Mouse (Mus musculus) MEL (cell line): Measurements from ENCODE around the gene Mrtfb. TPM values are rescaled to one million over a fixed set of nuclear protein-coding genes. Genes with fewer than 3 reads are reported as not detected.

Source experiments
- DNase-seq: peaks from one replicate; pipeline ENCODE4 v3.0.0; 2011; ENCODE audit warnings: low read depth, low spot score
- H3K27ac ChIP-seq: 2 replicates; pipeline ENCODE4 v1.5.1; 2012; ENCODE audit warnings: low read depth, mild to moderate bottlenecking, control low read depth, low read length, moderate library complexity; ENCODE audit not compliant: control insufficient read depth
- H3K27me3 ChIP-seq, 2 experiments: fragments of 150-350 bp in 1 of 2; sonication (generic) in 1 of 2; 2 replicates each; pipeline ENCODE4 v1.6.1; 2012; ENCODE audit warnings: low read length in 2 of 2, mild to moderate bottlenecking in 2 of 2, improper control_type of control experiment in 1 of 2, moderate library complexity in 1 of 2; ENCODE audit not compliant: insufficient read depth in 2 of 2, control insufficient read depth in 1 of 2
- H3K36me3 ChIP-seq, 2 experiments: 2 replicates each; pipeline ENCODE4 v1.6.1; 2012 to 2014; ENCODE audit warnings: low read length in 2 of 2, improper control_type of control experiment in 1 of 2, inconsistent platforms in 1 of 2, mild to moderate bottlenecking in 1 of 2; ENCODE audit not compliant: insufficient read depth in 2 of 2, control insufficient read depth in 1 of 2
- H3K4me1 ChIP-seq, 2 experiments: fragments of 150-350 bp in 1 of 2; sonication (generic) in 1 of 2; 2 replicates each; pipeline ENCODE4 v1.6.1; 2012; ENCODE audit warnings: low read length in 2 of 2, improper control_type of control experiment in 1 of 2, mild to moderate bottlenecking in 1 of 2; ENCODE audit not compliant: insufficient read depth in 2 of 2, control insufficient read depth in 1 of 2
- H3K4me3 ChIP-seq, 2 experiments: fragments of 150-350 bp in 1 of 2; sonication (generic) in 1 of 2; 2 replicates each; pipeline ENCODE4 v1.5.1; 2012; ENCODE audit warnings: low read depth in 2 of 2, low read length in 2 of 2, mild to moderate bottlenecking in 2 of 2, moderate library complexity in 2 of 2, control low read depth in 1 of 2, improper control_type of control experiment in 1 of 2; ENCODE audit not compliant: control insufficient read depth in 1 of 2, insufficient read depth in 1 of 2
- H3K79me2 ChIP-seq: 2 replicates; pipeline ENCODE4 v1.6.1; 2012; ENCODE audit warnings: mild to moderate bottlenecking, low read length, moderate library complexity; ENCODE audit not compliant: control insufficient read depth, poor library complexity, insufficient read depth
- H3K9ac ChIP-seq: 2 replicates; pipeline ENCODE4 v1.6.1; 2012; ENCODE audit warnings: low read depth, mild to moderate bottlenecking, control low read depth, low read length, moderate library complexity; ENCODE audit not compliant: control insufficient read depth, poor library complexity, severe bottlenecking
- H3K9me3 ChIP-seq: fragments of 150-350 bp; sonication (generic); replicated peaks from 2 replicates; pipeline ENCODE4 v1.6.1; 2012; ENCODE audit warnings: mild to moderate bottlenecking, low read length, improper control_type of control experiment, moderate library complexity; ENCODE audit not compliant: insufficient read depth
- CHD1 ChIP-seq: IDR thresholded peaks from 2 replicates; pipeline ENCODE4 v1.6.1; 2012; ENCODE audit warnings: low read depth, mild to moderate bottlenecking, inconsistent platforms, low read length, improper control_type of control experiment
- CTCF ChIP-seq, 3 experiments: IDR thresholded peaks in 2 of 3; conservative IDR thresholded peaks in 1 of 3; 2 replicates each; pipeline ENCODE4 v1.5.1; 2011 to 2012; ENCODE audit warnings: low read length in 3 of 3, low read depth in 2 of 3, mild to moderate bottlenecking in 2 of 3, improper control_type of control experiment in 1 of 3, inconsistent platforms in 1 of 3, mixed read lengths in 1 of 3, moderate library complexity in 1 of 3; ENCODE audit not compliant: control insufficient read depth in 1 of 3, insufficient read depth in 1 of 3, poor library complexity in 1 of 3, severe bottlenecking in 1 of 3
- ETS1 ChIP-seq: IDR thresholded peaks from 2 replicates; pipeline ENCODE4 v1.6.1; 2012; ENCODE audit warnings: low read depth, mild to moderate bottlenecking, inconsistent platforms, low read length, improper control_type of control experiment, moderate library complexity
- GABPA ChIP-seq: IDR thresholded peaks from 2 replicates; pipeline ENCODE4 v1.6.1; 2012; ENCODE audit warnings: low read depth, mild to moderate bottlenecking, inconsistent platforms, low read length, improper control_type of control experiment, moderate library complexity
- JUND ChIP-seq: IDR thresholded peaks from 2 replicates; pipeline ENCODE4 v1.6.1; 2011; ENCODE audit warnings: low read depth, mild to moderate bottlenecking, improper control_type of control experiment, low read length
- KAT2A ChIP-seq: conservative IDR thresholded peaks from 2 replicates; pipeline ENCODE4 v1.6.1; 2012; ENCODE audit warnings: low read depth, low read length, improper control_type of control experiment, inconsistent platforms
- MAFK ChIP-seq: IDR thresholded peaks from 2 replicates; pipeline ENCODE4 v1.6.1; 2011; ENCODE audit warnings: low read depth, mild to moderate bottlenecking, low read length, improper control_type of control experiment, borderline replicate concordance
- MAZ ChIP-seq: IDR thresholded peaks from 2 replicates; pipeline ENCODE4 v1.6.1; 2012; ENCODE audit warnings: low read depth, mild to moderate bottlenecking, inconsistent platforms, low read length, improper control_type of control experiment
- MEF2A ChIP-seq: IDR thresholded peaks from 2 replicates; pipeline ENCODE4 v1.6.1; 2014; ENCODE audit warnings: low read depth, mild to moderate bottlenecking, inconsistent platforms, low read length, improper control_type of control experiment; ENCODE audit not compliant: poor library complexity, insufficient replicate concordance, severe bottlenecking; ENCODE audit errors: extremely low read depth
- MXI1 ChIP-seq: IDR thresholded peaks from 2 replicates; pipeline ENCODE4 v1.6.1; 2011; ENCODE audit warnings: mild to moderate bottlenecking, low read depth, low read length, improper control_type of control experiment
- MYB ChIP-seq: IDR thresholded peaks from 2 replicates; pipeline ENCODE4 v1.6.1; 2011; ENCODE audit warnings: mild to moderate bottlenecking, low read depth, low read length, improper control_type of control experiment
- MYC ChIP-seq: IDR thresholded peaks from 2 replicates; pipeline ENCODE4 v1.6.1; 2011; ENCODE audit warnings: low read depth, mild to moderate bottlenecking, low read length, improper control_type of control experiment, moderate library complexity
- NELFE ChIP-seq: IDR thresholded peaks from 2 replicates; pipeline ENCODE4 v1.6.1; 2011; ENCODE audit warnings: low read depth, low read length, improper control_type of control experiment
- NRF1 ChIP-seq: IDR thresholded peaks from 2 replicates; pipeline ENCODE4 v1.6.1; 2014; ENCODE audit warnings: low read depth, mild to moderate bottlenecking, inconsistent platforms, low read length, improper control_type of control experiment, moderate library complexity; ENCODE audit not compliant: poor library complexity, insufficient read depth, severe bottlenecking
- POLR2AphosphoS2 ChIP-seq: IDR thresholded peaks from 2 replicates; pipeline ENCODE4 v1.6.1; 2011; ENCODE audit warnings: low read length, improper control_type of control experiment
- POLR2AphosphoS5 ChIP-seq: IDR thresholded peaks from 2 replicates; pipeline ENCODE4 v1.6.1; 2012; ENCODE audit warnings: low read depth, borderline replicate concordance, mild to moderate bottlenecking, inconsistent platforms, low read length, moderate library complexity, mixed read lengths
- RCOR1 ChIP-seq: IDR thresholded peaks from 2 replicates; pipeline ENCODE4 v1.6.1; 2012; ENCODE audit warnings: low read depth, mild to moderate bottlenecking, inconsistent platforms, low read length, improper control_type of control experiment
- SMC3 ChIP-seq: IDR thresholded peaks from 2 replicates; pipeline ENCODE4 v1.6.1; 2011; ENCODE audit warnings: low read depth, low read length, improper control_type of control experiment
- UBTF ChIP-seq: IDR thresholded peaks from 2 replicates; pipeline ENCODE4 v1.6.1; 2012; ENCODE audit warnings: low read depth, mild to moderate bottlenecking, inconsistent platforms, low read length, improper control_type of control experiment, moderate library complexity, borderline replicate concordance; ENCODE audit not compliant: insufficient read depth
- USF1 ChIP-seq: IDR thresholded peaks from 2 replicates; pipeline ENCODE4 v1.6.1; 2014; ENCODE audit warnings: low read depth, mild to moderate bottlenecking, inconsistent platforms, low read length, improper control_type of control experiment, moderate library complexity
- USF2 ChIP-seq, 2 experiments: IDR thresholded peaks; 2 replicates each; pipeline ENCODE4 v1.6.1; 2011 to 2012; ENCODE audit warnings: improper control_type of control experiment in 2 of 2, low read length in 2 of 2, borderline replicate concordance in 1 of 2, inconsistent platforms in 1 of 2, low read depth in 1 of 2, mild to moderate bottlenecking in 1 of 2; ENCODE audit not compliant: insufficient read depth in 1 of 2
- ZKSCAN1 ChIP-seq: IDR thresholded peaks from 2 replicates; pipeline ENCODE4 v1.6.1; 2012; ENCODE audit warnings: low read depth, mild to moderate bottlenecking, inconsistent platforms, low read length, improper control_type of control experiment, moderate library complexity
- ZNF384 ChIP-seq: IDR thresholded peaks from 2 replicates; pipeline ENCODE4 v1.6.1; 2012; ENCODE audit warnings: low read depth, mild to moderate bottlenecking, inconsistent platforms, low read length, improper control_type of control experiment
- polyA plus RNA-seq, 2 experiments: library from polyadenylated mRNA; stranded (reverse) in 1 of 2; unstranded in 1 of 2; fragments of >175 nt in 1 of 2; fragments of >200 nt in 1 of 2; gene quantifications; 2 replicates each; pipeline versions ENCODE4 v1.2.1 to v1.2.4; 2012; ENCODE audit warnings: low replicate concordance in 2 of 2, low read depth in 1 of 2; ENCODE audit not compliant: insufficient read length in 2 of 2, insufficient read depth in 1 of 2, missing spikeins in 1 of 2
- total RNA-seq: library from RNA; depleted of rRNA; stranded (reverse); fragments of 300-350 nt; gene quantifications from 2 replicates; pipeline ENCODE4 v1.2.3, GENCODE M21; 2012

The Mrtfb gene
- total and polyA plus RNA-seq, 3 experiments: 2.7 to 6.6 TPM; not detected in 1

DNA sequence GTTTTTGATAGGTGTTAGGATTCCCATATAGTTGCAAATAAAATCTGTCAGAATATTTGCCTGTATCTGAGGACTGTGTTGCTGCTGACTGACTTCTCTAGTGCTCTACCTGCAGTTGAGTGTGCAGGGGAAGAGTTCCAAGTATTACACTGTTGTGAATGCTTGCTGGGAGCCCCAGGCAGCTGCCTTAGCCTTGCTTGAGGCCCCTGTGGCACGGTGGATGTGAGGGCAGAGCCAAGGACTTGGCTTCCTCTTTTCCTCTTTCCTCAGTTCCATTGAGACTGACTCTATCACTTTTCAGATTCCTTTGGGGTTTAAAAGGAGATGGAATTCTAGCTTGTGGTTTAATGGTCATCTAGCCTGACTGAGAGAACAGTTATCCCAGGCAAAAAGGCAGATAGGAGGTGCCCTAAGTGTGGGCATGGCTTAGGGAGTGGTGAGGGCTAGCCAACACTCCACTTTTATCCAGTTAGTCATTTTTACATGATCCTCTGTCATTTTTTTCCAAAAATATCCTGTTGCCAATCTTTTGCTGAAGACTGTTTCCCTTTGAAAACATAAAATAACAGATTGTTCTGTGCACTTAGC, 53.9 kb downstream of the Mrtfb start (continued):
- no peak for TF ChIP-seq MAFK
- no peak for TF ChIP-seq NELFE
- TF ChIP-seq ZKSCAN1: no peak
- TF ChIP-seq POLR2AphosphoS5: no peak

DNA sequence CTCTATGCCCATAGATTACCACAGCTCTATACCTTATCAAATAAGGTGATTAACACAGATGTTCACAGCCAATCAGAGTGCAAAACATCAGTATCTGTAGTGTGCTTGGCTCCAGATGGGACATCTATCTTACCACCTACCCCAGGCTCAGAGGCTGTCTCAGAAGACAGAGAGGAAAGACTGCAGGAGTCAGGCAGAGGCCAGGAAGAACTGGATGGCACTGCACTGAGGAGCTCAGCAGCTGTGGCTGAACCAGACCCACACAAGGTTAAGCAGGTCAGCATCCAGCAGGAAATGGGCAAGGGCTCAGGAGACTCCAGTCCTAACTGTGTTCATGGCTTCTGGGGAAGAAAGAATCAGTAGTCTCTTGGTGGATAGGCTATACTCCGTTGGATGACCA, 55.1 kb downstream of the Mrtfb start:
- Histone ChIP-seq H3K36me3 (no peaks in the 10 kb centered on the region), H3K9ac (no peak overlapping the region), H3K27me3 (no peaks in the 10 kb centered on the region), H3K9me3 (no peaks in the 10 kb centered on the region), H3K79me2 (no peaks in the 10 kb centered on the region), H3K27ac (no peak overlapping the region), H3K4me3 (no peak overlapping the region), H3K4me1 (no peaks in the 10 kb centered on the region; a peak in 2 of 4 replicates)
- TF ChIP-seq ZNF384 (no peak), MYB (no peak), RCOR1 (no peak), CTCF (IDR thresholded peaks at IDR 0.05 in 2 of 3, conservative IDR thresholded peaks at IDR 0.05 in 1 of 3; ENCODE audit: control insufficient read depth in 1 of 3, insufficient read depth in 1 of 3, low read depth in 2 of 3, low read length in 3 of 3, poor library complexity in 1 of 3, severe bottlenecking in 1 of 3) (no peak), USF2 (IDR thresholded peaks at IDR 0.05; ENCODE audit: borderline replicate concordance in 1 of 2, insufficient read depth in 1 of 2, low read depth in 1 of 2, low read length in 2 of 2) (no peak), ETS1 (no peak), NRF1 (no peak), MYC (no peak), MAZ (no peak), USF1 (no peak), UBTF (no peak), MEF2A (no peak), KAT2A (no peak), SMC3 (no peak), CHD1 (no peak), JUND (no peak), MXI1 (no peak), GABPA (no peak), POLR2AphosphoS2 (no peak)
- peak; percentile 11 for DNase-seq
